Mouse (Mus musculus) colon, adult 2 months (tissue): Measurements from ENCODE around the gene Rsph4a. TPM values are rescaled to one million over a fixed set of nuclear protein-coding genes. Genes with fewer than 3 reads are reported as not detected.

Experiments
- polyA plus RNA-seq: library from polyadenylated mRNA; depleted of rRNA; stranded (reverse); fragments of >200 nt; gene quantifications from 2 replicates; pipeline ENCODE4 v1.2.3, GENCODE M21; 2012; rRNA removed

Gene Rsph4a
- not detected in 2 replicates for polyA plus RNA-seq

DNA sequence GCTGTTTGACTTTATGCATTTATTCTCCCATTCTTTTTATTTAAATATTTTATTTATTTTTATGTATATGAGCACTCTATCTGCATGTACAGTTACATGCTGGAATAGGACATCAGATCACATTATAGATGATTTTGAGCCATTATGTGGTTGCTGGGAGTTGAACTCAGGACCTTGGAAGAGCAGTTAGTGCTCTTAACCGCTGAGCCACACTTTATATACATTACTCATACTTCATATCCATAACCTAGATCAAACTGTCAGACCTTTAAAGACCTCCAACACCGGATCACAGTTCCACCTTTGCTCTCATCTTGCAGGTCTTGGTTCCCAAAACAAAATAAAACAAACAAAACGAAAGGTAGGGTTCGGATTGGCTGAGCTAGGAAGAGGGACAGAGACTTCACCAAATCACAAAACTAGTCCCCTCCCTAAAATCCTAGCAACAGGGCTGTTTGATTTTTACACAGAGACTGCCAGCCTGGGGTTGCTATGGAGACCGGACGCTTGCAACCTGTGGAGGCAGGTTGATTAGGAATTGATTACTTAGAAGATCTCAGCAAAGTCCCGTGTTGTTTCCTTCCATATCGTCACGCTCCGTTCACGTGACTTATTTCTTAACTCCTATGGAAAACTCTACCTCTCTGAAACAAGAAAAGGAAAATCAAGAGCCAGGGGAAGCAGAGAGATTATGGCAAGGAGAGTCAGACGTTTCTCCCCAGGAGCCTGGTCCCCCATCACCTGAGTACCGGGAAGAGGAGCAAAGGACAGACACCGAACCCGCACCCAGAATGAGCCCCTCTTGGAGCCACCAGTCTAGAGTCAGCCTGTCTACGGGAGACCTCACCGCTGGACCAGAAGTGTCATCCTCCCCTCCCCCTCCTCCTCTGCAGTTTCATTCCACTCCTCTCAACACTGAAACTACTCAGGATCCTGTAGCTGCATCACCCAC lies at the start of gene Rsph4a:
Gene Rsph4a (plus strand): TSS at position 582 of the 952 bp plus-strand sequence.

GRCm38 (mm10) chr10:33857421-33857820 lies 47.5 kb upstream of the Rsph4a start, which contains the start of gene Sult3a1:
TSS of gene Sult3a1 (plus strand) at chr10:33857721.

DNA sequence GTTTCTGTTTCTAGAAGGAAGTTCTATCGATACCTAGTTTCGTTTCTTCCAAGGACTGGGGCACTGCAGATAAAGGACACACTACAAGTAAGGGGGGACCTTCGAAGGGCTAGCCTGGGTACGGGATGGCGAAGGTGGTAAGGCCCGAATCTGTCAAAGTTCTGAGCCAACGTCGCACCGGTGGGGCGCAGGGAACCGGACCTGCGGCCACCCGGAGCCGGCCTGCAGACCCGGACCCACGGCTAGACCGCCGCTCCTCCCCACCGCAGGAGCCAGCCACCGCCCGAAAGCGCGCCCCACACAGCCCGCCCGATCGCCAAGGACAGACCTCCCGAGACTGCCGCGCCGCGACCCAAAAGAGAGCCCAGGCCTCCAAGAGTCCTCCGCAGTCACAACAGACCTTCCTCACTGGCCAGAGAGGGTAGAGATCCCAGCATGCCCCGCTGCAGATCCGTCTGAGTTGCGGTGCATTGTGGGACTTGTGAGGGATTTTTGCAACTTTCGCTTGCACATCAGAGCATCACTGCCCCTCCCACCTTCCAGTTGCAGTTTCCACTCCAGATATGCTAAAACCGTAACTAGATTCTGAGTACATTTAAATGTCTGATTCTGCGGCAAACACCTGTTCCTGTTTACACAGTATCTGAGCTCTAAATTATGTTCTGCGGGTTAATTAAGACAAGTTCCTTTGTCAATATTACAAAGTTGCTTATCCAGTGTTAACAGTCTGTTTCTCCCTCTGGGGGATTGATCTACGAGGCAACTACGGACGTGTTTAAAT lies 46.1 kb downstream of the Rsph4a start, which contains the start of gene Zup1:
Gene Zup1 (minus strand): TSS at position 467 of the 781 bp plus-strand sequence.

Other genes starting within 250 kb of the Rsph4a start
- gene Sult3a2, start 118.4 kb upstream of the Rsph4a start, polyA plus RNA-seq = not detected in 2 replicates
- gene Sult3a1, start 47.4 kb upstream of the Rsph4a start, polyA plus RNA-seq = not detected in 2 replicates
- 3.4 and 3.6 TPM in 2 replicates for gene Zup1, start 46.2 kb downstream of the Rsph4a start, polyA plus RNA-seq
- 41.0 and 48.1 TPM in 2 replicates for gene Rwdd1, start 114.5 kb downstream of the Rsph4a start, polyA plus RNA-seq
- not detected in 2 replicates for gene Trappc3l, start 132.5 kb downstream of the Rsph4a start, polyA plus RNA-seq
- gene Calhm4, start 139.2 kb downstream of the Rsph4a start, polyA plus RNA-seq = not detected in 2 replicates
- gene Calhm5, start 191.4 kb downstream of the Rsph4a start, polyA plus RNA-seq = 0.36 and 0.57 TPM in 2 replicates
- 1.7 and 2.3 TPM in 2 replicates for gene Calhm6, start 222.9 kb downstream of the Rsph4a start, polyA plus RNA-seq